ENCODE assay signal across 26 mouse cellular contexts in the genomic region with DNA sequence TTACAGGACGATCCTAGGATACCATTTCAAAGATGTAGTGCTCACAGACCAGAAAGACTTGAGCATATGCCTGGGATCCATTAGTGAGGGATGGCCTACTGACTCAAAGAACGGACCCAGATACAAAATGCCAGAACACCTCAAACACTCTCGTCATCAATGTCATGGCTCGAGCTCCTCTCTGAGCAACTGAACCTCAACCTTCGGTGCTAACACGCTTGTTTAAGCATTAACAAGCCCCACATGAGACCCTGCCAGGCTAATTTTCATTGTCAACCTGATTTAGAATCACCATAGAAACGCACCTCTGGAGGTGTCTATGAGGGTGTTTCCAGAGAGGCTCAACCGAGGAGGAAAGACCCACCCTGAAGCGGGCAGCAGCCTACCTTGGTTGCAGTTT.
"Had no signal": no experiment of that assay in that cellular context is flagged by ENCODE, and none has a peak within 500 bp of the region (broad histone marks: within the 10 kb centered on the region; RNA-seq: fewer than 3 reads in every experiment).

No protein-coding gene starts in this region.

- H3K9ac ChIP-seq: forebrain, postnatal 0 days; heart, embryonic 13.5 days; heart, embryonic 15.5 days; hindbrain, embryonic 13.5 days; hindbrain, embryonic 15.5 days; kidney, embryonic 15.5 days; limb, embryonic 13.5 days; limb, embryonic 15.5 days; liver, embryonic 13.5 days; liver, embryonic 15.5 days; liver, postnatal 0 days had no signal

- H3K27ac ChIP-seq: heart, adult 2 months; heart, embryonic 13.5 days; heart, embryonic 15.5 days; hindbrain, embryonic 13.5 days; hindbrain, embryonic 15.5 days; hindbrain, postnatal 0 days; kidney, embryonic 15.5 days; kidney, postnatal 0 days; limb, embryonic 13.5 days; limb, embryonic 15.5 days; liver, embryonic 13.5 days; liver, embryonic 15.5 days had no signal

- H3K9me3 ChIP-seq: heart, embryonic 13.5 days; heart, embryonic 15.5 days; hindbrain, embryonic 13.5 days; hindbrain, embryonic 15.5 days; kidney, embryonic 15.5 days; limb, embryonic 15.5 days; liver, embryonic 13.5 days; liver, embryonic 15.5 days had no signal

- H3K36me3 ChIP-seq: heart, embryonic 13.5 days; heart, embryonic 15.5 days; hindbrain, embryonic 13.5 days; hindbrain, embryonic 15.5 days; kidney, embryonic 15.5 days; limb, embryonic 15.5 days; liver, embryonic 13.5 days; liver, embryonic 15.5 days had no signal

- DNase-seq: forebrain, postnatal 0 days; gastrocnemius, postnatal 14 days; gastrocnemius, postnatal 36 days; heart, adult 11 months; heart, adult 2 months; heart, postnatal 14 days; heart, postnatal 36 days; layer of hippocampus, adult 9-11 months; layer of hippocampus, postnatal 36 days; left cerebral cortex, postnatal 4 days; liver, embryonic 13.5 days; liver, postnatal 0 days; lung, adult 2 months had no signal

- ATAC-seq: forebrain, postnatal 0 days; hindbrain, postnatal 0 days; intestine, embryonic 16.5 days; liver, postnatal 0 days had no signal

- H3K4me3 ChIP-seq: heart, adult 2 months; heart, embryonic 13.5 days; heart, embryonic 15.5 days; hindbrain, embryonic 13.5 days; hindbrain, embryonic 15.5 days; kidney, embryonic 15.5 days; limb, embryonic 13.5 days; limb, embryonic 15.5 days; liver, embryonic 13.5 days; liver, embryonic 15.5 days had no signal

- H3K4me1 ChIP-seq: liver, embryonic 15.5 days had no signal

- H3K27me3 ChIP-seq: heart, embryonic 13.5 days; heart, embryonic 15.5 days; hindbrain, embryonic 15.5 days; kidney, embryonic 15.5 days; limb, embryonic 13.5 days; limb, embryonic 15.5 days; liver, embryonic 13.5 days; liver, embryonic 15.5 days had no signal

- H3K4me2 ChIP-seq: heart, embryonic 11.5 days; heart, embryonic 13.5 days; heart, embryonic 15.5 days; hindbrain, embryonic 13.5 days; hindbrain, embryonic 15.5 days; kidney, embryonic 15.5 days; limb, embryonic 13.5 days; limb, embryonic 15.5 days; liver, embryonic 11.5 days; liver, embryonic 13.5 days; liver, embryonic 15.5 days had no signal
